Mouse (Mus musculus): ENCODE measurements around the gene Trim21. TPM values are rescaled to one million over a fixed set of nuclear protein-coding genes. Genes with fewer than 3 reads are reported as not detected.

The Trim21 gene
- polyA plus RNA-seq, 1 experiment from 2014 or later, result 0.94 TPM

Other genes with a start within 250 kb of the Trim21 start
- 166 and 169 TPM in 2 replicates for gene Rrm1, start 123.8 kb downstream of the Trim21 start, polyA plus RNA-seq (2016; fragmentation: Nextera tagmentation; extraction: Ambion mirVana)
- gene Olfr543, start 83.8 kb downstream of the Trim21 start, polyA plus RNA-seq (2016; fragmentation: Nextera tagmentation; extraction: Ambion mirVana), result 0.46 and 0.80 TPM in 2 replicates
- gene Olfr544, start 77.2 kb downstream of the Trim21 start, polyA plus RNA-seq (2016; fragmentation: Nextera tagmentation; extraction: Ambion mirVana), result 0.20 and 0.24 TPM in 2 replicates
- 0.11 and 0.14 TPM in 2 replicates for gene Olfr545, start 65.9 kb downstream of the Trim21 start, polyA plus RNA-seq (2016; fragmentation: Nextera tagmentation; extraction: Ambion mirVana)
- gene Olfr547, start 30.7 kb downstream of the Trim21 start, polyA plus RNA-seq (2016; fragmentation: Nextera tagmentation; extraction: Ambion mirVana), result not detected in 2 replicates
- gene Olfr548-ps1, start 24.6 kb downstream of the Trim21 start, polyA plus RNA-seq (2016; fragmentation: Nextera tagmentation; extraction: Ambion mirVana), result not detected in 2 replicates
- gene Olfr549, start 15.6 kb downstream of the Trim21 start, polyA plus RNA-seq (2016; fragmentation: Nextera tagmentation; extraction: Ambion mirVana), result not detected in 2 replicates
- gene Olfr550, start 6.0 kb upstream of the Trim21 start, polyA plus RNA-seq (2016; fragmentation: Nextera tagmentation; extraction: Ambion mirVana), result not detected in 2 replicates
- not detected in 2 replicates for gene Olfr551, start 26.4 kb upstream of the Trim21 start, polyA plus RNA-seq (2016; fragmentation: Nextera tagmentation; extraction: Ambion mirVana)
- gene Olfr552, start 32.3 kb upstream of the Trim21 start, polyA plus RNA-seq (2016; fragmentation: Nextera tagmentation; extraction: Ambion mirVana), result not detected in 2 replicates
- gene Olfr553, start 52.7 kb upstream of the Trim21 start, polyA plus RNA-seq (2016; fragmentation: Nextera tagmentation; extraction: Ambion mirVana), result not detected in 2 replicates
- not detected in 2 replicates for gene Olfr554, start 72.9 kb upstream of the Trim21 start, polyA plus RNA-seq (2016; fragmentation: Nextera tagmentation; extraction: Ambion mirVana)
- not detected in 2 replicates for gene Olfr555, start 93.3 kb upstream of the Trim21 start, polyA plus RNA-seq (2016; fragmentation: Nextera tagmentation; extraction: Ambion mirVana)
- gene Olfr556, start 99.4 kb upstream of the Trim21 start, polyA plus RNA-seq (2016; fragmentation: Nextera tagmentation; extraction: Ambion mirVana), result not detected in 2 replicates
- gene Trim68, start 121.8 kb upstream of the Trim21 start, polyA plus RNA-seq (2016; fragmentation: Nextera tagmentation; extraction: Ambion mirVana), result 9.5 and 9.6 TPM in 2 replicates
- gene Olfr557, start 130.4 kb upstream of the Trim21 start, polyA plus RNA-seq (2016; fragmentation: Nextera tagmentation; extraction: Ambion mirVana), result not detected in 2 replicates
- gene Olfr558, start 136.7 kb upstream of the Trim21 start, polyA plus RNA-seq (2016; fragmentation: Nextera tagmentation; extraction: Ambion mirVana), result not detected in 2 replicates
- gene Olfr33, start 153.6 kb upstream of the Trim21 start, polyA plus RNA-seq (2016; fragmentation: Nextera tagmentation; extraction: Ambion mirVana), result not detected in 2 replicates
- not detected in 2 replicates for gene Olfr559, start 162.0 kb upstream of the Trim21 start, polyA plus RNA-seq (2016; fragmentation: Nextera tagmentation; extraction: Ambion mirVana)
- gene Olfr560, start 193.9 kb upstream of the Trim21 start, polyA plus RNA-seq (2016; fragmentation: Nextera tagmentation; extraction: Ambion mirVana), result not detected in 2 replicates
- not detected in 2 replicates for gene Olfr78, start 194.0 kb upstream of the Trim21 start, polyA plus RNA-seq (2016; fragmentation: Nextera tagmentation; extraction: Ambion mirVana)
- gene Olfr561, start 205.7 kb upstream of the Trim21 start, polyA plus RNA-seq (2016; fragmentation: Nextera tagmentation; extraction: Ambion mirVana), result not detected in 2 replicates
- gene Olfr564, start 238.0 kb upstream of the Trim21 start, polyA plus RNA-seq (2016; fragmentation: Nextera tagmentation; extraction: Ambion mirVana), result not detected in 2 replicates